Mouse (Mus musculus): ENCODE data around the gene Scin. TPM values are rescaled to one million over a fixed set of nuclear protein-coding genes. Genes with fewer than 3 reads are reported as not detected.

Scin gene
- polyA plus RNA-seq, 1 experiment from 2014 or later: not detected

- H3K27me3 ChIP-seq (ENCODE audit: poor library complexity, severe bottlenecking): peaks cover 20% of the 10 kb centered on the region
- H3K4me1 ChIP-seq: peaks cover 12% of the 10 kb centered on the region
- peak within 1 kb of the TSS; percentile 94 for H3K27ac ChIP-seq
- DNase-seq (ENCODE audit: extremely low spot score, low spot score): peak; percentile 89
- 0 out of 2 replicates have a peak, but pooled peaks cover 2% of the 10 kb centered on the region for H3K36me3 ChIP-seq (replicated peaks)
- H3K4me3 ChIP-seq: peak within 1 kb of the TSS; percentile 79
- WGBS: 1% methylated on average over 68 of the region's 68 CpGs
- H3K9me3 ChIP-seq: no peaks in the 10 kb centered on the region
These were observed 96.1 kb downstream of the Scin start, which contains the start of gene Arl4a for GRCm38 (mm10) chr12:40037876-40038463. Gene Arl4a (minus strand): TSS chr12:40038025.

- peak overlapping the region; percentile 79 for H3K4me3 ChIP-seq
- under 1% methylated on average over 60 of the region's 60 CpGs for WGBS
- H3K36me3 ChIP-seq (replicated peaks): 0 out of 2 replicates have a peak, but pooled peaks cover 2% of the 10 kb centered on the region
- peaks cover 12% of the 10 kb centered on the region for H3K4me1 ChIP-seq
- DNase-seq (ENCODE audit: extremely low spot score, low spot score): peak; percentile 98
- H3K27ac ChIP-seq: peak overlapping the region; percentile 94
- peaks cover 20% of the 10 kb centered on the region for H3K27me3 ChIP-seq (ENCODE audit: poor library complexity, severe bottlenecking)
- no peaks in the 10 kb centered on the region for H3K9me3 ChIP-seq
These were observed 96.7 kb downstream of the Scin start for GRCm38 (mm10) chr12:40037226-40037813.

- Histone ChIP-seq H3K4me1 (peaks cover 12% of the 10 kb centered on the region), H3K9me3 (no peaks in the 10 kb centered on the region), H3K4me3 (peak overlapping the region; percentile 79), H3K36me3 (replicated peaks) (0 out of 2 replicates have a peak, but pooled peaks cover 2% of the 10 kb centered on the region), H3K27me3 (ENCODE audit: poor library complexity, severe bottlenecking) (peaks cover 20% of the 10 kb centered on the region), H3K27ac (peak overlapping the region; percentile 94)
- peak; percentile 28 for DNase-seq (ENCODE audit: extremely low spot score, low spot score)
- 6% methylated on average over 11 of the region's 11 CpGs for WGBS
These were observed 97.4 kb downstream of the Scin start for GRCm38 (mm10) chr12:40036666-40037065.

- Histone ChIP-seq H3K27me3 (ENCODE audit: poor library complexity, severe bottlenecking) (peaks cover 20% of the 10 kb centered on the region), H3K4me1 (peaks cover 12% of the 10 kb centered on the region), H3K9me3 (no peaks in the 10 kb centered on the region), H3K36me3 (replicated peaks) (peaks cover 2% of the 10 kb centered on the region; the same call in 1 of the 2 replicates), H3K27ac (no peak overlapping the region), H3K4me3 (peak overlapping the region; percentile 79; the same call in 1 of the 2 replicates)
- 89% methylated on average over 4 of the region's 4 CpGs for WGBS
- DNase-seq (ENCODE audit: extremely low spot score, low spot score): no peak
These were observed 98.5 kb downstream of the Scin start for GRCm38 (mm10) chr12:40035506-40035905.

GRCm38 (mm10) chr12:40029201-40029600, 104.8 kb downstream of the Scin start:
- no peak for DNase-seq (ENCODE audit: extremely low spot score, low spot score)
- H3K9me3 ChIP-seq: no peaks in the 10 kb centered on the region
- WGBS: 83% methylated on average over 4 of the region's 4 CpGs

GRCm38 (mm10) chr12:40027846-40028245, 106.2 kb downstream of the Scin start:
- 86% methylated on average over 3 of the region's 3 CpGs for WGBS
- no peak for DNase-seq (ENCODE audit: extremely low spot score, low spot score)
- Histone ChIP-seq H3K36me3 (replicated peaks) (no peaks in the 10 kb centered on the region; the same call in 1 of the 2 replicates), H3K27me3 (ENCODE audit: poor library complexity, severe bottlenecking) (no peaks in the 10 kb centered on the region), H3K4me1 (no peaks in the 10 kb centered on the region), H3K9me3 (no peaks in the 10 kb centered on the region), H3K27ac (no peak overlapping the region), H3K4me3 (no peak overlapping the region)

More at GRCm38 (mm10) chr12:40029201-40029600, 104.8 kb downstream of the Scin start:
- H3K4me3 ChIP-seq: no peak overlapping the region
- H3K36me3 ChIP-seq (replicated peaks): peaks cover 2% of the 10 kb centered on the region; the same call in 1 of the 2 replicates
- no peaks in the 10 kb centered on the region for H3K4me1 ChIP-seq
- no peak overlapping the region for H3K27ac ChIP-seq
- no peaks in the 10 kb centered on the region for H3K27me3 ChIP-seq (ENCODE audit: poor library complexity, severe bottlenecking)

- 92% methylated on average over 3 of the region's 3 CpGs for WGBS
These were observed 106.6 kb downstream of the Scin start for GRCm38 (mm10) chr12:40027444-40027843.

GRCm38 (mm10) chr12:40023918-40024317, 110.1 kb downstream of the Scin start:
- H3K36me3 ChIP-seq (replicated peaks): no peaks in the 10 kb centered on the region
- peaks cover 4% of the 10 kb centered on the region; the same call in 1 of the 2 replicates for H3K4me1 ChIP-seq
- no peaks in the 10 kb centered on the region for H3K27me3 ChIP-seq (ENCODE audit: poor library complexity, severe bottlenecking)
- no peak overlapping the region for H3K27ac ChIP-seq
- 92% methylated on average over 2 of the region's 2 CpGs for WGBS
- no peaks in the 10 kb centered on the region for H3K9me3 ChIP-seq
- H3K4me3 ChIP-seq: no peak overlapping the region
- DNase-seq (ENCODE audit: extremely low spot score, low spot score): no peak

More at GRCm38 (mm10) chr12:40027444-40027843, 106.6 kb downstream of the Scin start:
- DNase-seq (ENCODE audit: extremely low spot score, low spot score): no peak
- H3K9me3 ChIP-seq: no peaks in the 10 kb centered on the region
- H3K27ac ChIP-seq: no peak overlapping the region
- no peaks in the 10 kb centered on the region for H3K27me3 ChIP-seq (ENCODE audit: poor library complexity, severe bottlenecking)
- no peaks in the 10 kb centered on the region; the same call in 1 of the 2 replicates for H3K36me3 ChIP-seq (replicated peaks)
- no peak overlapping the region for H3K4me3 ChIP-seq
- H3K4me1 ChIP-seq: no peaks in the 10 kb centered on the region

- no peak overlapping the region for H3K4me3 ChIP-seq
- no peak for DNase-seq (ENCODE audit: extremely low spot score, low spot score)
- H3K36me3 ChIP-seq (replicated peaks): no peaks in the 10 kb centered on the region
- H3K4me1 ChIP-seq: peaks cover 4% of the 10 kb centered on the region; the same call in 1 of the 2 replicates
- no peaks in the 10 kb centered on the region for H3K9me3 ChIP-seq
- WGBS: 91% methylated on average over 3 of the region's 3 CpGs
- H3K27me3 ChIP-seq (ENCODE audit: poor library complexity, severe bottlenecking): no peaks in the 10 kb centered on the region
- no peak overlapping the region for H3K27ac ChIP-seq
These were observed 110.9 kb downstream of the Scin start for GRCm38 (mm10) chr12:40023014-40023642.

GRCm38 (mm10) chr12:40022344-40022743, 111.7 kb downstream of the Scin start:
- Histone ChIP-seq H3K4me3 (no peak overlapping the region), H3K27me3 (ENCODE audit: poor library complexity, severe bottlenecking) (no peaks in the 10 kb centered on the region), H3K36me3 (replicated peaks) (no peaks in the 10 kb centered on the region), H3K4me1 (peaks cover 4% of the 10 kb centered on the region; the same call in 1 of the 2 replicates), H3K27ac (no peak overlapping the region), H3K9me3 (no peaks in the 10 kb centered on the region)
- 82% methylated on average over 3 of the region's 3 CpGs for WGBS
- DNase-seq (ENCODE audit: extremely low spot score, low spot score): no peak

- Histone ChIP-seq H3K27ac (no peak overlapping the region), H3K36me3 (replicated peaks) (no peaks in the 10 kb centered on the region), H3K4me3 (no peak overlapping the region), H3K27me3 (ENCODE audit: poor library complexity, severe bottlenecking) (no peaks in the 10 kb centered on the region; the same call in 1 of the 2 replicates), H3K9me3 (no peaks in the 10 kb centered on the region), H3K4me1 (peaks cover 20% of the 10 kb centered on the region)
- no peak for DNase-seq (ENCODE audit: extremely low spot score, low spot score)
- WGBS: 90% methylated on average over 6 of the region's 6 CpGs
These were observed 116.0 kb downstream of the Scin start for GRCm38 (mm10) chr12:40017955-40018505.

GRCm38 (mm10) chr12:40016648-40017460, 117.2 kb downstream of the Scin start:
- peak overlapping the region; percentile 10; the same call in 1 of the 2 replicates for H3K4me3 ChIP-seq
- 0 out of 2 replicates have a peak overlapping the region, but pooled peaks have one; percentile 58 for H3K27ac ChIP-seq
- H3K9me3 ChIP-seq: no peaks in the 10 kb centered on the region
- no peaks in the 10 kb centered on the region for H3K36me3 ChIP-seq (replicated peaks)
- peaks cover 18% of the 10 kb centered on the region for H3K4me1 ChIP-seq
- WGBS: 54% methylated on average over 19 of the region's 19 CpGs
- no peak for DNase-seq (ENCODE audit: extremely low spot score, low spot score)
- no peaks in the 10 kb centered on the region; the same call in 1 of the 2 replicates for H3K27me3 ChIP-seq (ENCODE audit: poor library complexity, severe bottlenecking)
